Mouse (Mus musculus) layer of hippocampus, postnatal 36 days (tissue): ENCODE results near the gene Nkpd1. TPM values are rescaled to one million over a fixed set of nuclear protein-coding genes. Genes with fewer than 3 reads are reported as not detected.

Source experiments
- total RNA-seq, 2 experiments: library from RNA; stranded (reverse); gene quantifications; 2 replicates each; pipeline ENCODE4 v1.2.3; 2021

Nkpd1 gene
- total RNA-seq, 2 experiments from 2014 or later = 0.37 to 0.48 TPM

Other genes with a start within 250 kb of the Nkpd1 start
- 10 to 100 TPM; 15.2 to 21.2 TPM for gene Vasp, start 246.0 kb upstream of the Nkpd1 start, total RNA-seq
- under 1 TPM; 0.20 to 0.33 TPM for gene Ppm1n, start 237.8 kb upstream of the Nkpd1 start, total RNA-seq
- gene Rtn2, start 235.2 kb upstream of the Nkpd1 start, total RNA-seq = 10 to 100 TPM; 89.7 to 91.3 TPM
- 10 to 100 TPM; 12.6 to 18.8 TPM for gene Fosb, start 207.8 kb upstream of the Nkpd1 start, total RNA-seq
- 10 to 100 TPM; 44.4 to 53.4 TPM for gene Ercc1, start 173.1 kb upstream of the Nkpd1 start, total RNA-seq
- 10 to 100 TPM; 17.6 to 19.4 TPM for gene Cd3eap, start 158.4 kb upstream of the Nkpd1 start, total RNA-seq
- gene Ppp1r13l, start 158.1 kb upstream of the Nkpd1 start, total RNA-seq = 1 to 10 TPM; 6.0 to 7.0 TPM
- 10 to 100 TPM; 36.2 to 37.1 TPM for gene Ercc2, start 135.8 kb upstream of the Nkpd1 start, total RNA-seq
- 1 to 10 TPM; 3.1 to 3.4 TPM for gene Klc3, start 113.7 kb upstream of the Nkpd1 start, total RNA-seq
- gene Ckm, start 113.1 kb upstream of the Nkpd1 start, total RNA-seq = under 1 TPM in 1 of 2 experiments, not detected in 1; 0.27 TPM
- gene Mark4, start 59.0 kb upstream of the Nkpd1 start, total RNA-seq = 100 to 1,000 TPM in 1 of 2 experiments, 10 to 100 TPM in 1; 90.6 to 102 TPM
- gene Exoc3l2, start 54.5 kb upstream of the Nkpd1 start, total RNA-seq = under 1 TPM; 0.18 to 0.20 TPM
- gene Bloc1s3, start 9.5 kb upstream of the Nkpd1 start, total RNA-seq = 1 to 10 TPM; 6.8 to 6.9 TPM
- gene Trappc6a, start 9.4 kb upstream of the Nkpd1 start, total RNA-seq = 10 to 100 TPM; 19.8 to 21.5 TPM
- 100 to 1,000 TPM; 113 to 120 TPM for gene Ppp1r37, start 45.2 kb downstream of the Nkpd1 start, total RNA-seq
- gene Zfp296, start 59.4 kb downstream of the Nkpd1 start, total RNA-seq = under 1 TPM; 0.33 to 0.75 TPM
- 10 to 100 TPM; 44.2 to 46.1 TPM for gene Gemin7, start 59.8 kb downstream of the Nkpd1 start, total RNA-seq
- 100 to 1,000 TPM in 1 of 2 experiments, 10 to 100 TPM in 1; 90.1 to 103 TPM for gene Clasrp, start 86.6 kb downstream of the Nkpd1 start, total RNA-seq
- 10 to 100 TPM in 1 of 2 experiments, 1 to 10 TPM in 1; 7.3 to 10.2 TPM for gene Relb, start 111.6 kb downstream of the Nkpd1 start, total RNA-seq
- gene Clptm1, start 147.2 kb downstream of the Nkpd1 start, total RNA-seq = 100 to 1,000 TPM; 131 to 144 TPM
- gene Apoc2, start 160.1 kb downstream of the Nkpd1 start, total RNA-seq = not detected
- not detected for gene Gm44805, start 163.6 kb downstream of the Nkpd1 start, total RNA-seq
- not detected for gene Apoc4, start 163.6 kb downstream of the Nkpd1 start, total RNA-seq
- gene Apoc1, start 174.8 kb downstream of the Nkpd1 start, total RNA-seq = 1 to 10 TPM; 4.6 to 5.7 TPM
- 1,000 to 10,000 TPM; 2,147 to 2,303 TPM for gene Apoe, start 181.3 kb downstream of the Nkpd1 start, total RNA-seq
- 100 to 1,000 TPM; 110 to 115 TPM for gene Tomm40, start 197.6 kb downstream of the Nkpd1 start, total RNA-seq
- 1 to 10 TPM; 5.2 to 5.8 TPM for gene Nectin2, start 232.6 kb downstream of the Nkpd1 start, total RNA-seq